Mouse (Mus musculus): ENCODE measurements around the gene Pde7b. TPM values are rescaled to one million over a fixed set of nuclear protein-coding genes. Genes with fewer than 3 reads are reported as not detected.
"Not testable (repeated sequence)": the region's sequence is repeated elsewhere in the genome, so short reads cannot be mapped to it uniquely, and the experiment has no call there.

The Pde7b gene
- total RNA-seq, 2 experiments from 2014 or later: 50.3 to 61.4 TPM

- DNase-seq (ENCODE audit: extremely low spot score in 1 of 2, low spot score in 2 of 2): peak in 1 of 2 experiments; percentile 24
- TF ChIP-seq CTCF (IDR thresholded peaks at IDR 0.05): no peak
- intact Hi-C loops (cut with DNase I): no loop called here
- Histone ChIP-seq H3K4me3 (peak overlapping the region; percentile 37), H3K27ac (peak overlapping the region; percentile 47; the same call in 1 of the 2 replicates)
These were observed 196.1 kb downstream of the Pde7b start for GRCm38 (mm10) chr10:20528544-20529411.

GRCm38 (mm10) chr10:20527737-20528136 lies 197.1 kb downstream of the Pde7b start:
- no peak for TF ChIP-seq CTCF (IDR thresholded peaks at IDR 0.05)
- Histone ChIP-seq H3K27ac (no peak overlapping the region), H3K4me3 (no peak overlapping the region)
- intact Hi-C loops (cut with DNase I): no loop called here
- no peak for DNase-seq (ENCODE audit: extremely low spot score in 1 of 2, low spot score in 2 of 2)

- intact Hi-C loops (cut with DNase I): no loop called here
- H3K27ac ChIP-seq: no peak overlapping the region
- DNase-seq (ENCODE audit: extremely low spot score in 1 of 2, low spot score in 2 of 2): no peak
These were observed 206.4 kb downstream of the Pde7b start for GRCm38 (mm10) chr10:20518529-20518889.

GRCm38 (mm10) chr10:20517756-20518528 lies 206.9 kb downstream of the Pde7b start:
- H3K27ac ChIP-seq; H3K4me3 ChIP-seq; DNase-seq (ENCODE audit: extremely low spot score in 1 of 2, low spot score in 2 of 2); intact Hi-C loops (cut with DNase I): not testable (repeated sequence)

More at GRCm38 (mm10) chr10:20518529-20518889, 206.4 kb downstream of the Pde7b start:
- TF ChIP-seq CTCF (IDR thresholded peaks at IDR 0.05): no peak
- H3K4me3 ChIP-seq: no peak overlapping the region

- H3K27ac ChIP-seq: no peak overlapping the region
- intact Hi-C loops (cut with DNase I): no loop called here
- H3K4me3 ChIP-seq: no peak overlapping the region
- no peak for DNase-seq (ENCODE audit: extremely low spot score in 1 of 2, low spot score in 2 of 2)
- no peak for TF ChIP-seq CTCF (IDR thresholded peaks at IDR 0.05)
These were observed 211.0 kb downstream of the Pde7b start for GRCm38 (mm10) chr10:20513891-20514290.

- Histone ChIP-seq H3K4me3 (no peak overlapping the region), H3K27ac (no peak overlapping the region)
- DNase-seq (ENCODE audit: extremely low spot score in 1 of 2, low spot score in 2 of 2): no peak
- intact Hi-C loops (cut with DNase I): no loop called here
- no peak for TF ChIP-seq CTCF (IDR thresholded peaks at IDR 0.05)
These were observed 211.4 kb downstream of the Pde7b start for GRCm38 (mm10) chr10:20513461-20513860.

- intact Hi-C loops (cut with DNase I): no loop called here
These were observed 215.1 kb downstream of the Pde7b start for GRCm38 (mm10) chr10:20509819-20510218.

GRCm38 (mm10) chr10:20508497-20508896 lies 216.4 kb downstream of the Pde7b start:
- no peak for DNase-seq (ENCODE audit: extremely low spot score in 1 of 2, low spot score in 2 of 2)
- intact Hi-C loops (cut with DNase I): no loop called here
- no peak overlapping the region for H3K4me3 ChIP-seq
- TF ChIP-seq CTCF (IDR thresholded peaks at IDR 0.05): no peak
- no peak overlapping the region for H3K27ac ChIP-seq

More at GRCm38 (mm10) chr10:20509819-20510218, 215.1 kb downstream of the Pde7b start:
- H3K4me3 ChIP-seq: no peak overlapping the region
- no peak for DNase-seq (ENCODE audit: extremely low spot score in 1 of 2, low spot score in 2 of 2)
- H3K27ac ChIP-seq: no peak overlapping the region
- TF ChIP-seq CTCF (IDR thresholded peaks at IDR 0.05): no peak

- TF ChIP-seq CTCF (IDR thresholded peaks at IDR 0.05): no peak
- intact Hi-C loops (cut with DNase I): no loop called here
- no peak for DNase-seq (ENCODE audit: extremely low spot score in 1 of 2, low spot score in 2 of 2)
These were observed 217.0 kb downstream of the Pde7b start for GRCm38 (mm10) chr10:20507732-20508412.

GRCm38 (mm10) chr10:20507069-20507468 lies 217.8 kb downstream of the Pde7b start:
- no peak for DNase-seq (ENCODE audit: extremely low spot score in 1 of 2, low spot score in 2 of 2)
- no peak overlapping the region for H3K4me3 ChIP-seq
- intact Hi-C loops (cut with DNase I): no loop called here
- no peak overlapping the region for H3K27ac ChIP-seq
- no peak for TF ChIP-seq CTCF (IDR thresholded peaks at IDR 0.05)

More at GRCm38 (mm10) chr10:20507732-20508412, 217.0 kb downstream of the Pde7b start:
- Histone ChIP-seq H3K27ac (no peak overlapping the region), H3K4me3 (no peak overlapping the region)

GRCm38 (mm10) chr10:20505454-20505853 lies 219.4 kb downstream of the Pde7b start:
- H3K4me3 ChIP-seq: no peak overlapping the region

GRCm38 (mm10) chr10:20504800-20505199 lies 220.1 kb downstream of the Pde7b start:
- DNase-seq (ENCODE audit: extremely low spot score in 1 of 2, low spot score in 2 of 2): no peak
- intact Hi-C loops (cut with DNase I): no loop called here
- no peak overlapping the region for H3K27ac ChIP-seq
- H3K4me3 ChIP-seq: no peak overlapping the region
- TF ChIP-seq CTCF (IDR thresholded peaks at IDR 0.05): peak; percentile 20

More at GRCm38 (mm10) chr10:20505454-20505853, 219.4 kb downstream of the Pde7b start:
- intact Hi-C loops (cut with DNase I): no loop called here
- DNase-seq (ENCODE audit: extremely low spot score in 1 of 2, low spot score in 2 of 2): no peak
- TF ChIP-seq CTCF (IDR thresholded peaks at IDR 0.05): no peak
- H3K27ac ChIP-seq: no peak overlapping the region

Data from left cerebral cortex, adult 2 months (tissue).